Mouse (Mus musculus): ENCODE results near the gene Gm45140.

- TF ChIP-seq CTCF (IDR thresholded peaks at IDR 0.05; ENCODE audit: control insufficient read depth, insufficient read depth, low read length): no peak
- no peak for TF ChIP-seq POLR2A (IDR thresholded peaks at IDR 0.05; ENCODE audit: borderline replicate concordance, control insufficient read depth, low read depth, low read length)
Measured at GRCm38 (mm10) chr6:87868871-87869506, 33.4 kb upstream of the Gm45140 start.
